Mouse (Mus musculus): ENCODE results near the gene Gm5426.

DNA sequence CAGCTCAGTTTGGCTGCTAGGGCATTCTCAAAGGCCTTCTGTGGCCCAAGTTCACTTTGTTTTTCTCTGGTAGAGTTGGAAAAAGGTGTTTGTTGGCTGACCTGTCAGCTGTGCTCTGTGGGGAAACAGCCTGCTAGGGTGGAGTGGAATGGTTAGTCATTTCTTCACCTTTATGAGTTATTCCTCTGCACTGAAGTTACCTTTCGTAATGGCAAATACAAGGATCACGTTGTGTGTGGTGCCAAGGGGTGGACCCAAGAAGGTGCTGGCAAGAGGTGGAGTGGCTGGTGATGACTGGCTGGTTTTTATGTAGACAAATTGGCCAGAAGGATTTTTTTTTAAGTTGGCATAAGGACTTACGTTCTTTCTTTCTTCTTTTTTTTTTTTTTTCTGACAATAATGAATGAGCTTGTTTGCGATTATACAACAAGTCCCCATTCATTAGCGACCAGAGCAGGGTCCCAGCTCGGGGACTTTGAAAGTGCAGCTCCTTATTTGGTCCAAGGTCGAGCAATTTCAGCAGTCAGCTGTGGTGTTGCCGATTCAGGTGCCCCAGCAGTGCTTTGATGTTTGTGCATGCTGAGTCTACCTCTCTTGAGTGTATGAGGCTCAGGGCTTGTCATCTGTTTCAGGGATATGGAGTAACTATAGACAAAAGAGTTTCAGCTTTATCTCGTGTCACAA lies 10.5 kb upstream of the Gm5426 start:
- TF ChIP-seq CTCF (IDR thresholded peaks at IDR 0.05; ENCODE audit: insufficient read depth, low read depth, low read length) (no peak), POLR2A (IDR thresholded peaks at IDR 0.05; ENCODE audit: insufficient read depth, low read depth, low read length) (no peak)
